Mouse (Mus musculus) lung, postnatal 0 days (tissue): ENCODE measurements around the gene Adipor2. TPM values are rescaled to one million over a fixed set of nuclear protein-coding genes. Genes with fewer than 3 reads are reported as not detected.
A peak's percentile ranks its signal among the peaks of the same experiment; 100 is the strongest.
"Not testable (repeated sequence)": the region's sequence is repeated elsewhere in the genome, so short reads cannot be mapped to it uniquely, and the experiment has no call there.

Experiments used
- ATAC-seq: fragments of 200-750 bp; cut with Nextera tagmentation; 2 replicates; pipeline ENCODE4 v1.8.0; 2017; ENCODE audit warnings: moderate library complexity
- DNase-seq: peaks from one replicate; pipeline ENCODE4 v3.0.0-alpha.2; 2016; ENCODE audit warnings: low spot score
- H3K27ac ChIP-seq: fragments of 300-500 bp; sonication (generic); 2 replicates; pipeline ENCODE4 v1.5.1; 2014; ENCODE audit warnings: antibody characterized with exemption, mild to moderate bottlenecking, low read length, mixed read lengths
- H3K27me3 ChIP-seq: fragments of 300-500 bp; sonication (generic); replicated peaks from 2 replicates; pipeline ENCODE4 v1.6.1; 2014; ENCODE audit warnings: low read length, mixed read lengths; ENCODE audit not compliant: insufficient read depth
- H3K36me3 ChIP-seq: fragments of 300-500 bp; sonication (generic); 2 replicates; pipeline ENCODE4 v1.6.1; 2014; ENCODE audit warnings: low read length, mixed read lengths; ENCODE audit not compliant: insufficient read depth
- H3K4me1 ChIP-seq: fragments of 300-500 bp; sonication (generic); 2 replicates; pipeline ENCODE4 v1.6.1; 2014; ENCODE audit warnings: antibody characterized with exemption, low read depth, low read length, mixed read lengths; ENCODE audit not compliant: insufficient read depth
- H3K4me2 ChIP-seq: fragments of 300-500 bp; sonication (generic); replicated peaks from 2 replicates; pipeline ENCODE4 v1.6.1; 2014; ENCODE audit warnings: low read depth, mild to moderate bottlenecking, low read length, moderate library complexity, mixed read lengths
- H3K4me3 ChIP-seq: fragments of 300-500 bp; sonication (generic); 2 replicates; pipeline ENCODE4 v1.5.1; 2014; ENCODE audit warnings: low read depth, low read length
- H3K9ac ChIP-seq: fragments of 300-500 bp; sonication (generic); replicated peaks from 2 replicates; pipeline ENCODE4 v1.6.1; 2014; ENCODE audit warnings: low read depth, mild to moderate bottlenecking
- H3K9me3 ChIP-seq: fragments of 300-500 bp; sonication (generic); 2 replicates; pipeline ENCODE4 v1.6.1; 2016; ENCODE audit warnings: low read length, mixed read lengths
- CTCF ChIP-seq: IDR thresholded peaks from 2 replicates; pipeline ENCODE4 v1.5.1; 2016; ENCODE audit warnings: antibody characterized with exemption, mild to moderate bottlenecking
- EP300 ChIP-seq: IDR thresholded peaks from 2 replicates; pipeline ENCODE4 v1.6.1; 2016; ENCODE audit warnings: antibody characterized with exemption, mild to moderate bottlenecking, control low read depth
- WGBS: fragments of 180-500 bp; shearing (Covaris S2); extraction: QIAGEN DNeasy Blood & Tissue Kit; methylation state at CpG from one replicate; pipeline ENCODE4 v1.1.7; 2014; 5-methylcytosine and 5-hydroxymethylcytosine counted together
- polyA plus RNA-seq: library from polyadenylated mRNA; unstranded; fragments of >200 nt; fragmentation: Nextera tagmentation; extraction: Ambion mirVana; gene quantifications from 2 replicates; pipeline ENCODE4 v1.2.1, GENCODE M21; 2015

The Adipor2 gene
- polyA plus RNA-seq, 1 experiment from 2014 or later = 66.4 TPM

DNA sequence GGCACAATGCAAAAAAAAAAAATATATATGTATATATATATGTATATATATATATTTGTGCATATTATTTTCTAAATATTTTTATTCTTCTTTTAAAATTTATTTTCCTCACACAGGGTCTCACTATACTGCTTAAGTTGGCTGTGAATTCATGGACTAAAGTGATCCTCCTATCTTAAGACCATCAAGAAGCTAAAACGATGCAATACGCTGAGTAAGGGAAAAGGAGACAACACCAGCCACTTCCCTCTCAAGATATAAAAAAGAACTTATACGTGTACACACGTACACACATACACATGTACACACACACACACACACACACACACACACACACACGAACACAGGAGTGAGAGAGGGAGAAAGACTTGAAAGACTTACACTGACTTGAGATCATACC lies 53.9 kb downstream of the Adipor2 start:
- Histone ChIP-seq H3K36me3 (peaks cover 25% of the 10 kb centered on the region), H3K4me2 (no peak overlapping the region), H3K9me3 (no peaks in the 10 kb centered on the region), H3K27ac (no peak overlapping the region), H3K27me3 (no peaks in the 10 kb centered on the region), H3K4me1 (no peaks in the 10 kb centered on the region), H3K4me3 (no peak overlapping the region), H3K9ac (no peak overlapping the region)
- no peak for ATAC-seq
- no peak for DNase-seq
- TF ChIP-seq EP300 (no peak), CTCF (no peak)
- 91% methylated on average over 5 of the region's 5 CpGs for WGBS

DNA sequence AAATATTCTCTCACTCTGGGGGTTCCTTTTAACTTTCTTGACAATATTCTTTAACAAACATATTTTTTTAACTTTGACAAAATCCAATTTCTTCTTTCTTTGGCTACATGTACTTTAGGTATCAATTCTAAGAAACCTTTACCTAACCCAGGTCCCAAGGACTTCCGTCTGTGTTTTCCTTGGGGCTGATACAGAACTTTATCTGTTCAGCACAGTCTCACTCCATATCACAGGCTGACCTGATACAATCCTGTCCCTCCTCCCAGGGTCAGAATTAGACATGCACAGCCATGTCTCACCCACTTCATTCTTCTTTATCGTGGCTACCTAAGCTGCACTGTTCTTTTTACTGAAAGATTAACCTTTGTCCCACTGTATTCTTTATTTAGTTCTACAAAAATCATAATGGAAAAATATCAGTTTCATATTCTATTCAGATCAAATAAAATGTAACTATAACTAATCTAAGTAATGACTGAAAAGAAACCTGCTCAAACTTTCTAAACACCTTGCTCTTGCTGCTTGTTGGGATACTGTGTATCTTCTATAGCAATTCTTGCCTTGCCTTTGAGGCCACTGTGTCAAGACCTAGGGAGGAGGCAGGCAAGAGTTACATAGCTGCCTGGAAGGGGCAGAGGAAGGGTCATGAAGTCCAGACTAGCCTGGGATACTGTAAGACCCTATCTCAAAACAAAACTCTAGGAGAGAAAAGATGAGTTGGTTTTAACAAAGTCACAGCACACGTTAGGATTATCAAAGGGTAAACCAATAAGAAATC lies 56.4 kb downstream of the Adipor2 start:
- Histone ChIP-seq H3K4me1 (no peaks in the 10 kb centered on the region), H3K4me2 (no peak overlapping the region), H3K4me3 (no peak overlapping the region), H3K36me3 (peaks cover 32% of the 10 kb centered on the region), H3K9me3 (no peaks in the 10 kb centered on the region), H3K9ac (no peak overlapping the region), H3K27me3 (no peaks in the 10 kb centered on the region), H3K27ac (no peak overlapping the region)
- no peak for TF ChIP-seq CTCF
- TF ChIP-seq EP300 = no peak
- ATAC-seq = no peak
- DNase-seq = no peak
- WGBS = 87% methylated on average over 3 of the region's 3 CpGs

DNA sequence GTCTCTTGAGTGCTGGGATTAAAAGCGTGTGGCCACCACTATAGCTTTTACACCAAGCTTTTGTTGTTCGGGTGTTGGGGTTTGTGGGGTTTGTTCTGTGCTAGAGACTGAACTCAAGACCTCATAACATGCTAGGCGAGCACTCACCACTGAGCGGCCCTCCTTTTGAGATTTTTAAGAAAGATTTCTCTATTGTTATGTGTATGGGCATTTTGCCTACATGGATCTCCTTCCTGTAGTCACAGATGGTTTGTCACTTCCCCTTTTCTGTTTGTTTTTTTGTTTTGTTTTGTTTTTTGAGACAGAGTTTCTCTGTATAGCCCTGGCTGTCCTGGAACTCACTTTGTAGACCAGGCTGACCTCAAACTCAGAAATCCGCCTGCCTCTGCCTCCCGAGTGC lies 57.3 kb downstream of the Adipor2 start:
- not testable (repeated sequence) for H3K27ac ChIP-seq, H3K9ac ChIP-seq, H3K4me1 ChIP-seq, H3K4me2 ChIP-seq, ATAC-seq, DNase-seq, H3K27me3 ChIP-seq, H3K9me3 ChIP-seq, H3K4me3 ChIP-seq
- H3K36me3 ChIP-seq = peaks cover 32% of the 10 kb centered on the region
- WGBS = 88% methylated on average over 6 of the region's 6 CpGs

DNA sequence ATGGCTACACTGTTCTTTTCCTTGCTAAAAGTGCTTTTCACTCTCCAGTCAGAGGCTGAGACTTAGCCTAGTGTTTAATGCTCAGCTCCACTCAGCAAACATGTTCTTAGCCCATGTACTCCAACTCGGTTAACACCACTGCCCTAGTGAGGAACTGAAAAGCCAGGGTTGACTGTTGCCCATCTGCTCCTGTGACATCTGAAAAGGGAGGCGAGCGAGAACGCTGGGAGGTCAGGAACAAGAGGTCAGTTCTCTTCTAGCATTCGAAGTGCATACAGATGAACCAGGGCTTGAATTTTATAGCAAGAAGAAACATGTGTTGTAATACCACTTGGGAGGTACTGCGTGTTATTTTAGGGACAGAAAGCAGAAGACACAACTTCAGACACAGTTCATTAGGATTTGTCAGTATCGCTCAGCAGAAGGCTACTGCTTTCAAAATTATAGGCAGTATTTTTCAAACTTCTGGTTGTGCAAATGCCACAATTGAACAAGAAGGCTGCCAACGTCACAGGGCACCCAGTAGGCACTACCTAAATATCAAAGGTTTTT lies 59.4 kb downstream of the Adipor2 start:
- H3K27me3 ChIP-seq = no peaks in the 10 kb centered on the region
- peaks cover 37% of the 10 kb centered on the region for H3K36me3 ChIP-seq
- H3K4me1 ChIP-seq = no peaks in the 10 kb centered on the region
- ATAC-seq (peak; percentile 71), DNase-seq (peak; percentile 71)
- 75% methylated on average over 8 of the region's 8 CpGs for WGBS
- no peak overlapping the region for H3K27ac ChIP-seq
- H3K4me2 ChIP-seq = no peak overlapping the region
- H3K9me3 ChIP-seq = no peaks in the 10 kb centered on the region
- H3K4me3 ChIP-seq = no peak overlapping the region
- TF ChIP-seq CTCF (no peak), EP300 (no peak)
- no peak overlapping the region for H3K9ac ChIP-seq

GRCm38 (mm10) chr6:119352501-119352900 lies 65.0 kb downstream of the Adipor2 start:
- no peak overlapping the region for H3K9ac ChIP-seq
- H3K4me3 ChIP-seq = no peak overlapping the region
- DNase-seq = no peak

GRCm38 (mm10) chr6:119351656-119352055 lies 65.8 kb downstream of the Adipor2 start:
- H3K27me3 ChIP-seq = no peaks in the 10 kb centered on the region

More at GRCm38 (mm10) chr6:119352501-119352900, 65.0 kb downstream of the Adipor2 start:
- Histone ChIP-seq H3K4me1 (no peaks in the 10 kb centered on the region), H3K27me3 (no peaks in the 10 kb centered on the region), H3K27ac (no peak overlapping the region), H3K9me3 (no peaks in the 10 kb centered on the region), H3K36me3 (peaks cover 9% of the 10 kb centered on the region; the same call in 1 of the 2 replicates), H3K4me2 (no peak overlapping the region)
- WGBS = 79% methylated on average over 6 of the region's 6 CpGs
- TF ChIP-seq CTCF = no peak
- no peak for TF ChIP-seq EP300
- no peak for ATAC-seq

More at GRCm38 (mm10) chr6:119351656-119352055, 65.8 kb downstream of the Adipor2 start:
- Histone ChIP-seq H3K27ac (no peak overlapping the region), H3K9me3 (no peaks in the 10 kb centered on the region), H3K9ac (no peak overlapping the region), H3K4me2 (no peak overlapping the region), H3K4me1 (no peaks in the 10 kb centered on the region), H3K36me3 (peaks cover 4% of the 10 kb centered on the region; the same call in 1 of the 2 replicates), H3K4me3 (no peak overlapping the region)
- DNase-seq = no peak
- no peak for ATAC-seq
- TF ChIP-seq EP300 (no peak), CTCF (no peak)
- 76% methylated on average over 8 of the region's 8 CpGs for WGBS
